Mouse (Mus musculus): Measurements from ENCODE around the gene 1700003F12Rik. TPM values are rescaled to one million over a fixed set of nuclear protein-coding genes. Genes with fewer than 3 reads are reported as not detected.

Gene 1700003F12Rik
- total RNA-seq (2023) = 1.8 TPM

GRCm38 (mm10) chr2:154546711-154547110 lies at the start of gene 1700003F12Rik:
Gene 1700003F12Rik, plus strand, starts transcription at chr2:154547085.

GRCm38 (mm10) chr2:154551476-154551875 lies 4.6 kb downstream of the 1700003F12Rik start, which contains the start of gene Actl10:
Gene Actl10, plus strand, starts transcription at chr2:154551776.

DNA sequence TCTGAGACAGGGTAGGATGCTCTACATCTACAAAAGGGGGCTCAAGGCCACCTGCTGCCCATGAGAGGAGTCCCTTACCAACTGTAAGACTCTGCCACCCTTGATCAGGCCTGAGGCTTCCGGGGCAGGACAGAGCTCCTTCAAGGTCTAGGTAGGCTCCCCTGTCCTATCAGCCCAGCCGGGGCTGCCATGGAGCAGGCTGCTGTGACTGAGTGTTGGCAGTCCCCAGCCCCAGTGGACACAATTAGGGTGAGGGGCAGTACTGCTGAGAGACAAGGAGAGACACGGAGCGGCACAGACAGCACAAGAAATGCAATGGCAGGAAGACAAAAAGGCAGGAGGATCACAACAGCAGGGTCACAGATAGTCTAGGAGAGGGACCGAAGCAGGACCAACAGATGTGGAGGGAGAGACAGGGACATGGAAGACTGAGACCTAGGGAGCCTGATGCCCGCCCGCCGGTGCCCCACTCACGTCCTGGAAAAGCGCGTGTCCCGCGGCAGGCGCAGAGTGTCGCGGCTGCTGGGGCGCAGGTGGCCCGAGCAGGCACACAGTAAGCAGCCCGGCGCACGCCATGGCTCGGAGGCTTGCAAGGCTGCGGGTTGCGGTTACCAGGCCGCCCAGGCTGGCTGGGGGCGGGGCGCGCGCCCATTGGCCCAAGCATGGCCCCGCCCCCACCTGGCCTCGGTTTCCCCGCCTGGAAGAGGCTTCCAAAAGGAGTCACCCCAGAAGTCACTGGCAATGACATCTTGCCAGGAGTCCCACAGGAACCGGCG lies 11.6 kb downstream of the 1700003F12Rik start, which contains the start of gene Necab3:
Gene Necab3 (minus strand): TSS at position 627 of the 776 bp plus-strand sequence.

DNA sequence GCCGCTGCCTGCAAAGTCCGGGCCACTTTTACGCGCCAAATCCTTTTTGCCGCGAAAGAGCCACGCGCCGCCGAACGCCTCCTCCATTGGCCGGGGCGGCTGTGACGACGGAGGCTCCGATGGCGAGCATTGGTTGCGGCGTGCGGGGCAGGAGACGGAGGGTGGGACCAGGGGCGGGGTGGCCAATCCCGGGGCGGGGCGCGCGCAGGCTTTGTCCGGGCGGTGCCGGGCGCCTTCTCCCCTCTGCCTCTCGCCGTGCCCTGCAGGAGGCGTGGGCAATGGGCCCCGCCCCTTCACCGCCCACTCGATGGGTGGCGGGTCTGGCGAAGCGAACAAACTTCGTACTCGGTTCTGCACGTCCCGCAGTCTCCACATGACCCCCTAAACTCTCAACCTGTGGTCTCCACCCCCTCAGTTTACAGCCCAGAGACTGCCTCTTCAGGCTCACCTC lies 23.0 kb downstream of the 1700003F12Rik start, which contains the start of gene E2f1:
Gene E2f1 (minus strand): TSS at position 57 of the 451 bp plus-strand sequence.

Other genes starting within 250 kb of the 1700003F12Rik start
- gene Bpifb9b, start 239.9 kb upstream of the 1700003F12Rik start, total RNA-seq (2023) = not detected
- 19.3 TPM for gene Cdk5rap1, start 174.1 kb upstream of the 1700003F12Rik start, total RNA-seq (2023)
- not detected for gene Snta1, start 139.0 kb upstream of the 1700003F12Rik start, total RNA-seq (2023)
- 37.5 TPM for gene Cbfa2t2, start 110.6 kb upstream of the 1700003F12Rik start, total RNA-seq (2023)
- gene Actl10, start 4.7 kb downstream of the 1700003F12Rik start, total RNA-seq (2023) = 1.8 TPM
- gene Necab3, start 11.8 kb downstream of the 1700003F12Rik start, total RNA-seq (2023) = 2.8 TPM
- 1.9 TPM for gene E2f1, start 22.8 kb downstream of the 1700003F12Rik start, total RNA-seq (2023)
- gene Pxmp4, start 56.6 kb downstream of the 1700003F12Rik start, total RNA-seq (2023) = 5.6 TPM
- gene Zfp341, start 66.2 kb downstream of the 1700003F12Rik start, total RNA-seq (2023) = 6.3 TPM
- gene 4930519P11Rik, start 66.4 kb downstream of the 1700003F12Rik start, total RNA-seq (2023) = not detected
- gene Chmp4b, start 104.6 kb downstream of the 1700003F12Rik start, total RNA-seq (2023) = 193 TPM
- not detected for gene Gm14214, start 222.9 kb downstream of the 1700003F12Rik start, total RNA-seq (2023)
- gene Raly, start 244.0 kb downstream of the 1700003F12Rik start, total RNA-seq (2023) = 255 TPM
- not detected for gene a, start 244.3 kb downstream of the 1700003F12Rik start, total RNA-seq (2023)

Measured in CD4-positive naive resting alpha-beta T cell, adult 76 days (primary cell).